Mouse (Mus musculus) heart, postnatal 0 days (tissue): Measurements from ENCODE around the gene Armc6.
A peak's percentile ranks its signal among the peaks of the same experiment; 100 is the strongest.

Experiments used
- CTCF ChIP-seq: IDR thresholded peaks from 2 replicates; pipeline ENCODE4 v1.5.1; 2016; ENCODE audit warnings: antibody characterized with exemption, control low read depth, low read depth
- EP300 ChIP-seq: IDR thresholded peaks from 2 replicates; pipeline ENCODE4 v1.6.1; 2016; ENCODE audit warnings: antibody characterized with exemption, low read depth

DNA sequence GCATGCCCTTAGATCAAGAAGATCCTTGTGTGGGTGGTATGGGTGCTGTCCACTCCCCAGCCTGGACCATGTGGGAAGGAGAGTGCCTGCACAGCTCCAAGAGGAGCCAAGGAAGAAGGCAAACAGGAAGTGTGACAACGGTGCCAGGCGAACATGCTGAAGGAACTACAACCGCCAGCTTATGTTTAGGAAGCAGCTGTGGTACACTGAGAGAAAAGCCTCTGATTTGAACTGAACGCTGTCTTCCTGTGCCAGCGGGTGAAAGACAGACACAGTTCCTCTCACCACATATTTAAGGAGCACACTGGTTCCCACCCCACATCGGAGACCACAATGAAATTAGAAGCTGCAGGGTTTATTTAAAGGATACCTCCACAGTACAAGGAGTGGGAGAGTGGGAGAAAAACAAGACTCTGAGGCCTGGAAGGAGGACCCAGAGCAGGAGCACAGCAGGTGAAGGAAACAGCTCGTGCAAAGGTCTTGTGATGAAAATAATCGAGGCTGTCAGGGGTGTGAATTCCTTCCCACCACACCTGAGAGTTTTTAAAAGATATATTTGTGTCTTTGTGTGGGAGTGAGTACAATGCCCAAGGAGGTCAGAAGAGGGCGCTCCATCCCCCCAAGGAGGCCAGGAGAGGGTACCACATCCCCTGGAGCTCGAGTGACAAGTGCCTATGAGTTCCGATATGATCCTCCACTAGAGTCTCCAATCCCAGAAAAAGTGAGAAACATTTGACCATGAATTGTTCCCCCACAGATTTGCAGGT, 34.7 kb upstream of the Armc6 start:
- TF ChIP-seq CTCF (peak; percentile 43), EP300 (no peak)
